Comparison of ENCODE assay signal across 25 mouse cellular contexts in genomic region chr11:16820138-16820537, GRCm38 (mm10).
DNase-seq lines count a peak whose midpoint lies in the region; ATAC-seq and TF ChIP-seq lines count a peak whose summit lies in the region.
"Had no signal": no experiment of that assay in that cellular context is flagged by ENCODE, and none has a peak within 500 bp of the region (broad histone marks: within the 10 kb centered on the region; RNA-seq: fewer than 3 reads in every experiment).

No protein-coding gene starts in this region.

- H3ac ChIP-seq in myocyte (ENCODE audit: control insufficient read depth, insufficient read length), result no peak overlapping the region

- no peak overlapping the region for H3K9ac ChIP-seq in liver, adult 2 months (ENCODE audit: low read depth, low read length)
- H3K9ac ChIP-seq in liver, embryonic 12.5 days, result no peak overlapping the region
- H3K9ac ChIP-seq: embryonic facial prominence, embryonic 15.5 days; hindbrain, embryonic 12.5 days; neural tube, embryonic 12.5 days had no signal

- H3K27me3 ChIP-seq in liver, adult 2 months (ENCODE audit: control insufficient read depth, insufficient read depth, low read length), result no peaks in the 10 kb centered on the region
- 0 out of 2 replicates have a peak, but pooled peaks cover 3% of the 10 kb centered on the region for H3K27me3 ChIP-seq in liver, embryonic 12.5 days (replicated peaks)
- no peaks in the 10 kb centered on the region for H3K27me3 ChIP-seq in Patski
- no peaks in the 10 kb centered on the region for H3K27me3 ChIP-seq in myocyte (ENCODE audit: control insufficient read depth, insufficient read depth, insufficient read length)
- H3K27me3 ChIP-seq: embryonic facial prominence, embryonic 15.5 days; hindbrain, embryonic 12.5 days; neural tube, embryonic 12.5 days had no signal

- POLR2A ChIA-PET in Patski (lab: Charles Lee), result interaction anchor here (1.3 kb wide), 1 partner anchor 9 kb away, joined by 3 read pairs; no protein-coding TSS in a partner anchor

- H3K4me3 ChIP-seq in liver, adult 2 months (ENCODE audit: insufficient read depth, low read depth, low read length), result no peak overlapping the region
- no peak overlapping the region for H3K4me3 ChIP-seq in liver, embryonic 12.5 days
- no peak overlapping the region for H3K4me3 ChIP-seq in myocyte
- H3K4me3 ChIP-seq: embryonic facial prominence, embryonic 15.5 days; heart, adult 2 months; hindbrain, embryonic 12.5 days; left cerebral cortex, adult 2 months; neural tube, embryonic 12.5 days had no signal

- ATAC-seq in liver, embryonic 12.5 days, result no peak
- ATAC-seq in Patski, result peak; percentile 83
- ATAC-seq in cerebellum, adult (ENCODE audit: insufficient number of reproducible peaks, low FRiP score, low TSS enrichment), result no peak
- ATAC-seq: forebrain, embryonic 14.5 days; inflammation-experienced regulatory T-cells, adult 6 months had no signal

- peak; percentile 77 for DNase-seq in liver, adult 2 months (ENCODE audit: extremely low read depth, low read depth, low spot score)
- peak; percentile 97 for DNase-seq in Muller cell, postnatal 12 days (ENCODE audit: inconsistent ontology term)
- DNase-seq in Patski (ENCODE audit: low read depth, low spot score), result no peak
- DNase-seq in adrenal gland, adult (ENCODE audit: inconsistent age in 2 of 2, low spot score in 1 of 2), result no peak
- DNase-seq: adrenal gland, adult 8-10 months; cerebellum, adult 18-20 months; cerebellum, postnatal 25 days; gastrocnemius, postnatal 14 days; heart, adult 2 months; kidney, adult 18-20 months; kidney, postnatal 4 days; lung, adult 2 months; lung, postnatal 14 days; thymus, adult 2 months had no signal

- in situ Hi-C loops in Patski (cut with MboI; ENCODE audit: low pct_unique_long_range_greater_than_20kb), result no loop called here

- no peaks in the 10 kb centered on the region for H3K9me3 ChIP-seq in liver, embryonic 12.5 days (replicated peaks)
- H3K9me3 ChIP-seq: embryonic facial prominence, embryonic 15.5 days; hindbrain, embryonic 12.5 days; neural tube, embryonic 12.5 days had no signal

- H3K79me2 ChIP-seq in liver, adult 2 months (ENCODE audit: control insufficient read depth, insufficient read depth, low read length), result peaks cover 47% of the 10 kb centered on the region
- no peaks in the 10 kb centered on the region for H3K79me2 ChIP-seq in myocyte (ENCODE audit: control insufficient read depth, insufficient read depth)

- H3K27ac ChIP-seq in liver, adult 2 months (replicated peaks; ENCODE audit: insufficient read depth, low read depth, low read length), result peak overlapping the region; percentile 20; the same call in 1 of the 2 replicates
- H3K27ac ChIP-seq in liver, embryonic 12.5 days, result no peak overlapping the region
- H3K27ac ChIP-seq: embryonic facial prominence, embryonic 15.5 days; heart, adult 2 months; hindbrain, embryonic 12.5 days; left cerebral cortex, adult 2 months; neural tube, embryonic 12.5 days; stomach, postnatal 0 days had no signal

- peaks cover 34% of the 10 kb centered on the region for H3K4me1 ChIP-seq in liver, adult 2 months (ENCODE audit: control insufficient read depth, insufficient read depth, low read length)
- H3K4me1 ChIP-seq in liver, embryonic 12.5 days, result peaks cover 17% of the 10 kb centered on the region
- H3K4me1 ChIP-seq: hindbrain, embryonic 12.5 days; neural tube, embryonic 12.5 days had no signal

- peaks cover 82% of the 10 kb centered on the region for H3K36me3 ChIP-seq in liver, adult 2 months (ENCODE audit: control insufficient read depth, insufficient read depth, low read length)
- no peaks in the 10 kb centered on the region for H3K36me3 ChIP-seq in liver, embryonic 12.5 days
- no peaks in the 10 kb centered on the region for H3K36me3 ChIP-seq in myocyte (ENCODE audit: control insufficient read depth, insufficient read depth)
- H3K36me3 ChIP-seq: embryonic facial prominence, embryonic 15.5 days; hindbrain, embryonic 12.5 days; neural tube, embryonic 12.5 days had no signal

- CTCF ChIA-PET in Patski (lab: Charles Lee), result interaction anchor here (1.3 to 1.6 kb wide), 3 partner anchors 10 to 16 kb away, joined by 3 to 6 read pairs (median 4); no protein-coding TSS in a partner anchor

- no peak overlapping the region for H3K4me2 ChIP-seq in liver, embryonic 12.5 days
- H3K4me2 ChIP-seq in myocyte (ENCODE audit: low read depth), result peak overlapping the region; percentile 74
- H3K4me2 ChIP-seq: embryonic facial prominence, embryonic 15.5 days; hindbrain, embryonic 12.5 days; liver, embryonic 11.5 days; neural tube, embryonic 12.5 days had no signal

- 28% methylated on average over 6 of the region's 6 CpGs for WGBS in liver, adult 2 months
- WGBS in liver, embryonic 12.5 days (ENCODE audit: insufficient replicate concordance), result 64% methylated on average over 6 of the region's 6 CpGs

- TF ChIP-seq POLR2A in liver, adult 2 months (IDR thresholded peaks at IDR 0.05; ENCODE audit: extremely low read depth, insufficient read depth, low read length), result no peak
- TF ChIP-seq POLR2A in myocyte (IDR thresholded peaks at IDR 0.05; ENCODE audit: insufficient read length, low read depth), result no peak

- TF ChIP-seq CTCF in liver, adult 2 months (IDR thresholded peaks at IDR 0.05; ENCODE audit: low read depth, low read length), result no peak
- no peak for TF ChIP-seq CTCF in Patski (IDR thresholded peaks at IDR 0.05)

TF ChIP-seq in myocyte, 11 proteins besides CTCF, POLR2A, EP300 and RAD21:
- no peak for TF ChIP-seq MAX (IDR thresholded peaks at IDR 0.05; ENCODE audit: low read depth)
- peak; percentile 94 for TF ChIP-seq CEBPB (IDR thresholded peaks at IDR 0.05; ENCODE audit: insufficient read depth, poor library complexity, severe bottlenecking)
- TF ChIP-seq TCF12 (IDR thresholded peaks at IDR 0.05; ENCODE audit: insufficient read depth, poor library complexity, severe bottlenecking), result no peak
- no peak for TF ChIP-seq USF1 (IDR thresholded peaks at IDR 0.05; ENCODE audit: low read depth)

Comparison
In these comparisons a context has a peak if more than half of its experiments do, and no peak if none do; other contexts are left out.
1. DNase-seq: peak in liver, adult 2 months (single experiment) and Muller cell, postnatal 12 days (single experiment); none in Patski (single experiment) and adrenal gland, adult (0 of 2).